Mouse (Mus musculus) testis, adult 2 months (tissue): ENCODE data around the gene 4930523C07Rik.

Experiments used
- CTCF ChIP-seq: fragments of 200-500 bp; IDR thresholded peaks from 2 replicates; pipeline ENCODE4 v1.5.1; 2012; ENCODE audit warnings: low read depth, mild to moderate bottlenecking, inconsistent platforms, low read length, moderate library complexity; ENCODE audit not compliant: control insufficient read depth, insufficient read depth, insufficient replicate concordance
- POLR2A ChIP-seq: fragments of 200-500 bp; IDR thresholded peaks from 2 replicates; pipeline ENCODE4 v1.6.1; 2012; ENCODE audit warnings: low read depth, mild to moderate bottlenecking, inconsistent platforms, low read length, moderate library complexity; ENCODE audit not compliant: control insufficient read depth

- TF ChIP-seq CTCF: no peak
- TF ChIP-seq POLR2A: no peak
Measured at GRCm38 (mm10) chr1:159998349-159998748, 45.8 kb upstream of the 4930523C07Rik start.
